Comparison of ENCODE assay signal across 8 mouse cellular contexts in the genomic region with DNA sequence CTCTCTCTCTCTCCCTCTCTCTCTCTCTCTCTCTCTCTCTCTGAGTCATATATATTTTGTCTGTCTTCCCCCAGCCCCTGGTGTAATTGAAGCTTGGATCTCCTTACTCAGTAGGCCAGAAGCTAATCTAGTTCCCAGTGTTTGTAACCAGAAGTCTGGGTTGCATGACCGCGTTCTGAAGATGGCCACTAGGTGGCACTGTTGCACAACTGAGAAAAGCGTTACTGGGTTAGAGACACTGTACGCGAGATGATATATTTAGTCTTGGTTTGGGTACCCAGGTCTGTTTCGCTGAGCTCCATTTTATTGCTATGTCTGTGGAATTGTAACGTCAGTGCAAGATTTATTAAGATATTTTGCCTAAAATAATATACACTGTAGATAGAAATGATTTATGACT. TPM values are rescaled to one million over a fixed set of nuclear protein-coding genes. Genes with fewer than 3 reads are reported as not detected.
DNase-seq lines count a peak whose midpoint lies in the region; ATAC-seq lines count a peak whose summit lies in the region.

No protein-coding gene starts in this region.

- no peaks in the 10 kb centered on the region for H3K4me1 ChIP-seq in forebrain, embryonic 16.5 days (replicated peaks; ENCODE audit: control insufficient read depth, insufficient read depth, low read length)
- no peaks in the 10 kb centered on the region for H3K4me1 ChIP-seq in hindbrain, embryonic 12.5 days

- H3K4me3 ChIP-seq in forebrain, embryonic 16.5 days (replicated peaks; ENCODE audit: low read length), result no peak overlapping the region
- no peak overlapping the region for H3K4me3 ChIP-seq in hindbrain, embryonic 12.5 days

- H3K4me2 ChIP-seq in forebrain, embryonic 16.5 days (ENCODE audit: low read length), result no peak overlapping the region
- H3K4me2 ChIP-seq in hindbrain, embryonic 12.5 days (replicated peaks), result no peak overlapping the region

- no peaks in the 10 kb centered on the region for H3K27me3 ChIP-seq in forebrain, embryonic 16.5 days (replicated peaks; ENCODE audit: control insufficient read depth, insufficient read depth, low read length)
- no peaks in the 10 kb centered on the region for H3K27me3 ChIP-seq in hindbrain, embryonic 12.5 days

- peak; percentile 92 for ATAC-seq in forebrain, embryonic 16.5 days
- peak; percentile 61; the same call in 1 of the 2 replicates for ATAC-seq in hindbrain, embryonic 12.5 days (ENCODE audit: low FRiP score)

- DNase-seq in NIH3T3 (ENCODE audit: low read depth), result peak; percentile 88
- DNase-seq in cerebellum, adult 18-20 months, result peak; percentile 77 to 86
- peak; percentile 80 for DNase-seq in layer of hippocampus, adult 9-10 months (ENCODE audit: low spot score)
- DNase-seq in lung, postnatal 10 days, result peak; percentile 83
- peak; percentile 95 for DNase-seq in retina, embryonic 14.5 days (ENCODE audit: low spot score)
- DNase-seq in thymus, postnatal 36 days, result peak; percentile 55 to 61

- no peaks in the 10 kb centered on the region for H3K9me3 ChIP-seq in forebrain, embryonic 16.5 days (ENCODE audit: control insufficient read depth, low read length)
- H3K9me3 ChIP-seq in hindbrain, embryonic 12.5 days (replicated peaks), result no peaks in the 10 kb centered on the region

- H3K36me3 ChIP-seq in forebrain, embryonic 16.5 days (ENCODE audit: control insufficient read depth, insufficient read depth), result no peaks in the 10 kb centered on the region
- H3K36me3 ChIP-seq in hindbrain, embryonic 12.5 days, result no peaks in the 10 kb centered on the region

- H3K27ac ChIP-seq in forebrain, embryonic 16.5 days (ENCODE audit: low read length), result no peak overlapping the region
- H3K27ac ChIP-seq in hindbrain, embryonic 12.5 days, result no peak overlapping the region

- no peak overlapping the region for H3K9ac ChIP-seq in forebrain, embryonic 16.5 days (replicated peaks; ENCODE audit: low read depth, low read length)
- H3K9ac ChIP-seq in hindbrain, embryonic 12.5 days, result no peak overlapping the region

- WGBS in forebrain, embryonic 16.5 days, result 7% methylated on average over 7 of the region's 7 CpGs
- 6% methylated on average over 7 of the region's 7 CpGs for WGBS in hindbrain, embryonic 12.5 days

RNA-seq across cellular contexts. Expression of gene Gm6793, which starts 31.1 kb away (rescaled TPM):
- polyA plus RNA-seq in forebrain, embryonic 16.5 days (2015; fragmentation: Nextera tagmentation; extraction: Ambion mirVana), result 0.85 TPM in 1 of 2 replicates, not detected in the other
- polyA plus RNA-seq in hindbrain, embryonic 12.5 days (2016; fragmentation: Nextera tagmentation; extraction: Ambion mirVana), result 0.23 and 1.2 TPM in 2 replicates

RNA-seq across cellular contexts. Expression of gene Terf2ip, which starts 34.7 kb away (rescaled TPM):
- 57.0 and 64.6 TPM in 2 replicates for polyA plus RNA-seq in forebrain, embryonic 16.5 days (2015; fragmentation: Nextera tagmentation; extraction: Ambion mirVana)
- polyA plus RNA-seq in hindbrain, embryonic 12.5 days (2016; fragmentation: Nextera tagmentation; extraction: Ambion mirVana), result 41.0 and 44.0 TPM in 2 replicates

RNA-seq across cellular contexts. Expression of gene Kars, which starts 34.8 kb away (rescaled TPM):
- 171 and 181 TPM in 2 replicates for polyA plus RNA-seq in forebrain, embryonic 16.5 days (2015; fragmentation: Nextera tagmentation; extraction: Ambion mirVana)
- polyA plus RNA-seq in hindbrain, embryonic 12.5 days (2016; fragmentation: Nextera tagmentation; extraction: Ambion mirVana), result 183 and 192 TPM in 2 replicates

RNA-seq across cellular contexts. Expression of gene Adat1, which starts 53.8 kb away (rescaled TPM):
- 8.4 and 10.0 TPM in 2 replicates for polyA plus RNA-seq in forebrain, embryonic 16.5 days (2015; fragmentation: Nextera tagmentation; extraction: Ambion mirVana)
- polyA plus RNA-seq in hindbrain, embryonic 12.5 days (2016; fragmentation: Nextera tagmentation; extraction: Ambion mirVana), result 11.1 and 12.2 TPM in 2 replicates
